Mouse (Mus musculus): Measurements from ENCODE around the gene Serpinb3b. TPM values are rescaled to one million over a fixed set of nuclear protein-coding genes. Genes with fewer than 3 reads are reported as not detected.
A peak's percentile ranks its signal among the peaks of the same experiment; 100 is the strongest.
"Not testable (repeated sequence)": the region's sequence is repeated elsewhere in the genome, so short reads cannot be mapped to it uniquely, and the experiment has no call there.

Gene Serpinb3b
- total RNA-seq (2014; rRNA removed), result not detected in 2 replicates
- not detected in 2 replicates for polyA plus RNA-seq (2015; fragmentation: Nextera tagmentation; extraction: Ambion mirVana)

- H3K4me2 ChIP-seq (ENCODE audit: low read depth); H3K9me3 ChIP-seq (ENCODE audit: low read length); DNase-seq; H3K4me3 ChIP-seq (ENCODE audit: low read depth, low read length); H3K27me3 ChIP-seq (ENCODE audit: insufficient read depth, low read length); H3K4me1 ChIP-seq (ENCODE audit: insufficient read depth); H3K36me3 ChIP-seq (ENCODE audit: insufficient read depth); ATAC-seq; H3K9ac ChIP-seq; H3K27ac ChIP-seq (ENCODE audit: low read depth, low read length): not testable (repeated sequence)
These were observed at the start of gene Serpinb3b, which contains the start of gene Serpinb3c for GRCm38 (mm10) chr1:107278261-107278660. Serpinb3b (minus strand) TSS chr1:107278361. Serpinb3c (minus strand) TSS chr1:107278371.

- not testable (repeated sequence) for H3K36me3 ChIP-seq (ENCODE audit: insufficient read depth); H3K4me2 ChIP-seq (ENCODE audit: low read depth); H3K9me3 ChIP-seq (ENCODE audit: low read length); H3K9ac ChIP-seq; H3K27ac ChIP-seq (ENCODE audit: low read depth, low read length); H3K27me3 ChIP-seq (ENCODE audit: insufficient read depth, low read length); H3K4me3 ChIP-seq (ENCODE audit: low read depth, low read length); H3K4me1 ChIP-seq (ENCODE audit: insufficient read depth)
- peak; percentile 69 for TF ChIP-seq CTCF (IDR thresholded peaks at IDR 0.05; ENCODE audit: low read depth)
- 31% methylated on average over 3 of the region's 3 CpGs for WGBS
- DNase-seq (peak; percentile 20), ATAC-seq (peak; percentile 45; the same call in 1 of the 2 replicates)
These were observed 35.0 kb downstream of the Serpinb3b start for GRCm38 (mm10) chr1:107243170-107243569.

- not testable (repeated sequence) for H3K9ac ChIP-seq; DNase-seq; H3K4me3 ChIP-seq (ENCODE audit: low read depth, low read length); H3K4me1 ChIP-seq (ENCODE audit: insufficient read depth); H3K36me3 ChIP-seq (ENCODE audit: insufficient read depth); H3K9me3 ChIP-seq (ENCODE audit: low read length); H3K27me3 ChIP-seq (ENCODE audit: insufficient read depth, low read length); H3K27ac ChIP-seq (ENCODE audit: low read depth, low read length); ATAC-seq; H3K4me2 ChIP-seq (ENCODE audit: low read depth)
- 97% methylated on average over 1 of the region's 1 CpGs for WGBS
These were observed 60.9 kb downstream of the Serpinb3b start for GRCm38 (mm10) chr1:107217276-107217675.

GRCm38 (mm10) chr1:107127453-107127852 lies 150.7 kb downstream of the Serpinb3b start:
- not testable (repeated sequence) for H3K27ac ChIP-seq (ENCODE audit: low read depth, low read length); H3K4me2 ChIP-seq (ENCODE audit: low read depth); H3K27me3 ChIP-seq (ENCODE audit: insufficient read depth, low read length); H3K9me3 ChIP-seq (ENCODE audit: low read length); H3K4me3 ChIP-seq (ENCODE audit: low read depth, low read length); H3K9ac ChIP-seq; ATAC-seq; H3K4me1 ChIP-seq (ENCODE audit: insufficient read depth); H3K36me3 ChIP-seq (ENCODE audit: insufficient read depth)
- peak; percentile 56 for TF ChIP-seq CTCF (IDR thresholded peaks at IDR 0.05; ENCODE audit: low read depth)
- peak; percentile 0 for DNase-seq

Other genes with a start within 250 kb of the Serpinb3b start
- gene Serpinb3a, start 226.1 kb downstream of the Serpinb3b start, total RNA-seq (2014; rRNA removed), result not detected in 2 replicates
- not detected in 2 replicates for gene Serpinb3a, start 226.1 kb downstream of the Serpinb3b start, polyA plus RNA-seq (2015; fragmentation: Nextera tagmentation; extraction: Ambion mirVana)
- gene Serpinb3d, start 194.9 kb downstream of the Serpinb3b start, total RNA-seq (2014; rRNA removed), result not detected in 2 replicates
- 0.12 TPM in 1 of 2 replicates, not detected in the other for gene Serpinb3d, start 194.9 kb downstream of the Serpinb3b start, polyA plus RNA-seq (2015; fragmentation: Nextera tagmentation; extraction: Ambion mirVana)
- not detected in 2 replicates for gene Serpinb3c, start within 50 bp of the Serpinb3b start, total RNA-seq (2014; rRNA removed)
- not detected in 2 replicates for gene Serpinb3c, start within 50 bp of the Serpinb3b start, polyA plus RNA-seq (2015; fragmentation: Nextera tagmentation; extraction: Ambion mirVana)
- not detected in 2 replicates for gene Serpinb11, start 82.8 kb upstream of the Serpinb3b start, total RNA-seq (2014; rRNA removed)
- not detected in 2 replicates for gene Serpinb11, start 82.8 kb upstream of the Serpinb3b start, polyA plus RNA-seq (2015; fragmentation: Nextera tagmentation; extraction: Ambion mirVana)
- not detected in 2 replicates for gene Serpinb7, start 121.3 kb upstream of the Serpinb3b start, total RNA-seq (2014; rRNA removed)
- gene Serpinb7, start 121.3 kb upstream of the Serpinb3b start, polyA plus RNA-seq (2015; fragmentation: Nextera tagmentation; extraction: Ambion mirVana), result not detected in 2 replicates
- gene Serpinb2, start 233.1 kb upstream of the Serpinb3b start, total RNA-seq (2014; rRNA removed), result 0.10 and 0.85 TPM in 2 replicates
- 0.17 and 0.20 TPM in 2 replicates for gene Serpinb2, start 233.1 kb upstream of the Serpinb3b start, polyA plus RNA-seq (2015; fragmentation: Nextera tagmentation; extraction: Ambion mirVana)